Mouse (Mus musculus) stomach, postnatal 0 days (tissue): ENCODE data around the gene Arl6ip5. TPM values are rescaled to one million over a fixed set of nuclear protein-coding genes. Genes with fewer than 3 reads are reported as not detected.

ENCODE experiments used
- ATAC-seq: fragments of 200-750 bp; cut with Nextera tagmentation; 2 replicates; pipeline ENCODE4 v1.8.0; 2017; ENCODE audit not compliant: low FRiP score, low TSS enrichment
- DNase-seq: peaks from one replicate; pipeline ENCODE4 v3.0.0-alpha.2; 2016; ENCODE audit warnings: low spot score
- H3K27ac ChIP-seq: fragments of 300-500 bp; sonication (generic); replicated peaks from 2 replicates; pipeline ENCODE4 v1.5.1; 2014; ENCODE audit warnings: mild to moderate bottlenecking, control low read depth
- H3K27me3 ChIP-seq: fragments of 300-500 bp; sonication (generic); 2 replicates; pipeline ENCODE4 v1.6.1; 2014; ENCODE audit warnings: low read length; ENCODE audit not compliant: control insufficient read depth, insufficient read depth
- H3K36me3 ChIP-seq: fragments of 300-500 bp; sonication (generic); 2 replicates; pipeline ENCODE4 v1.6.1; 2014; ENCODE audit warnings: low read length, mixed read lengths; ENCODE audit not compliant: control insufficient read depth, insufficient read depth
- H3K4me1 ChIP-seq: fragments of 300-500 bp; sonication (generic); replicated peaks from 2 replicates; pipeline ENCODE4 v1.6.1; 2014; ENCODE audit warnings: antibody characterized with exemption; ENCODE audit not compliant: control insufficient read depth, insufficient read depth
- H3K4me2 ChIP-seq: fragments of 300-500 bp; sonication (generic); replicated peaks from 2 replicates; pipeline ENCODE4 v1.6.1; 2014; ENCODE audit warnings: low read depth, mild to moderate bottlenecking, control low read depth, moderate library complexity
- H3K4me3 ChIP-seq: fragments of 300-500 bp; sonication (generic); 2 replicates; pipeline ENCODE4 v1.5.1; 2014; ENCODE audit warnings: low read depth, low read length, control low read depth
- H3K9ac ChIP-seq: fragments of 300-500 bp; sonication (generic); 2 replicates; pipeline ENCODE4 v1.6.1; 2014; ENCODE audit warnings: mild to moderate bottlenecking, low read length, control low read depth, mixed read lengths
- H3K9me3 ChIP-seq: fragments of 300-500 bp; sonication (generic); 2 replicates; pipeline ENCODE4 v1.6.1; 2016; ENCODE audit warnings: low read length; ENCODE audit not compliant: control insufficient read depth
- CTCF ChIP-seq: IDR thresholded peaks from 2 replicates; pipeline ENCODE4 v1.5.1; 2016; ENCODE audit warnings: antibody characterized with exemption, low read depth, mild to moderate bottlenecking, moderate library complexity
- EP300 ChIP-seq: optimal IDR thresholded peaks from 2 replicates; pipeline ENCODE3; 2016; ENCODE audit warnings: antibody characterized with exemption
- WGBS: fragments of 180-500 bp; shearing (Covaris S2); extraction: QIAGEN DNeasy Blood & Tissue Kit; methylation state at CpG from one replicate; pipeline ENCODE4 v1.1.7; 2014; 5-methylcytosine and 5-hydroxymethylcytosine counted together
- polyA plus RNA-seq: library from polyadenylated mRNA; unstranded; fragments of >200 nt; fragmentation: Nextera tagmentation; extraction: Ambion mirVana; gene quantifications from 2 replicates; pipeline ENCODE4 v1.2.1, GENCODE M21; 2015

Arl6ip5 gene
- polyA plus RNA-seq, 1 experiment from 2014 or later = 69.0 TPM

DNA sequence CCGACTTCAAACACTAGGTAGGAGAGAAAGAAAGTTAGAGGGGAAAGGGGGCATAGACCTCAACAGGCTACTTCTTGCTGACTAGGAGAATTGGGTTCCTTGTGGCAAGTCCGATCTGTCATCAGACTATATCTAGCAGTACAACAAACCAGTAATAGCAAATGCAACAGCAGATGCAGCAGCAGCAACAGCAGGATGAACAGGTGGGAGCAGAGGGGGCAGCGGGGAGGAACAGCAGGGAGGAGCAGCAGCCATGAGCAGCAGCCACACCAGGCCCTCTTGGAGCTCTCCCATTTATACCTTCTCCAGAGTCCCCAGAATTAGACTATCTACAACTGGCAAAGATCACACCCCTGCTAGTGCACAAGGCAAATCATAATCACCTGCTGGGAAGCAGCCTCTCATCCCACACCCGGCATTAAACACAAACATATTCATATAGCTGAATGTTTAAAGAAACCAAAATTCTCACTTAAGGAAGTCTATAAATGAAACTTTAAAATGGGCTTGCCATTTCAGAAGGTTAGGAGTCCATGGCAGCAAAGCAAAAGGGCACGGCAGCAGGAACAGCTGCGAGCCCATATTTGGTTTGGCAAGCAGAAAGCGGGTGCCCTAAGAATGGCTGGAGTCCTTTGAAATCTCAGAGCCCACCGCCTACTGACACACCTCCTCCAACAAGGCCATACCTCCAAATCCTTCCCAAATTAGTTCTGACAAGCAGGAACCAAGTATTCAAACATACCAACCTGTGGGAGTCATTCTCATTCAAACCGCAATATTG is 16.8 kb downstream of the Arl6ip5 start:
- Histone ChIP-seq H3K27me3 (no peaks in the 10 kb centered on the region), H3K9me3 (no peaks in the 10 kb centered on the region), H3K4me1 (no peaks in the 10 kb centered on the region), H3K36me3 (peaks cover 5% of the 10 kb centered on the region; the same call in 1 of the 2 replicates), H3K4me2 (no peak overlapping the region), H3K27ac (no peak overlapping the region), H3K4me3 (no peak overlapping the region), H3K9ac (no peak overlapping the region)
- ATAC-seq (no peak), DNase-seq (no peak)
- WGBS = 96% methylated on average over 9 of the region's 9 CpGs
- TF ChIP-seq CTCF = no peak
- TF ChIP-seq EP300 = no peak

DNA sequence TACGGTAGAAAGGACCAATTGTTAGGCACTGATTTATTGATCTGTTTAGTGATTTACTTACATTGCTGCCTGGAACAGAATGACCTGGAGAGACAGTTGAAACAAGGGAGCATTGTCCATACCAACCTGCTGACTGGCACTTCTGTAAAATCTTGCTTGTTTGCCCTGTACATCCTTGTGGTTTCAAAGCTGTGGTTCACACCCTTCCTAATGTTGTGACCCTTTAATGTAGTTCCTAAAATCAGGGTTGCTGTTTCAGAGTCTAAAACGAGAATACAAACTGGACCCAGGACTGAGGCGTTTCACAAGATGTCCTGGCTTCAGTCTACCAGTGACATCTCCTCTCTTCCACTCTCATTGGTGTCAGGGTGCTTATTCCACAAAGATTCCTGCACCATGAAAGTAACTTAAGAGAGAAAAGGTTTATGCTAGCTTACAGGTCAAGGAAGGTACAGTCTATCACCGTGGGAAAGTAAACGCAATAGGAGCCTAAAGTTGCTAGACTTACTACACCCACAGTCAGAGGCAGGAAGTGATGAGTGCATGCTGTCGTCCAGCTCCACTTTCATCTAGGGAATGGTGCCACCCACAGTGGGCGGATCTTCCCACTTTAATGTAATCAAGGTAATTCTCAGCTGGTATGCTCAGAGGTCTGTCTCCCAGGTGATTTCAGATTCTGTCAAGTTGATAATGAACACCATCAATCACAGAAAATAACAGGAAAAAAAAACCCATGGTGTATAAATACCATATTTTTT is 24.6 kb downstream of the Arl6ip5 start:
- WGBS = 77% methylated on average over 7 of the region's 7 CpGs

GRCm38 (mm10) chr6:97236088-97236487 is 25.6 kb downstream of the Arl6ip5 start:
- TF ChIP-seq CTCF (no peak), EP300 (no peak)

More for the DNA sequence above, 24.6 kb downstream of the Arl6ip5 start:
- H3K36me3 ChIP-seq = peaks cover 2% of the 10 kb centered on the region
- no peak overlapping the region for H3K4me3 ChIP-seq
- H3K27me3 ChIP-seq = no peaks in the 10 kb centered on the region
- TF ChIP-seq EP300 (no peak), CTCF (no peak)
- no peak for ATAC-seq
- H3K27ac ChIP-seq = no peak overlapping the region
- H3K4me1 ChIP-seq = no peaks in the 10 kb centered on the region
- H3K9ac ChIP-seq = no peak overlapping the region
- no peaks in the 10 kb centered on the region for H3K9me3 ChIP-seq
- no peak for DNase-seq
- H3K4me2 ChIP-seq = no peak overlapping the region

DNA sequence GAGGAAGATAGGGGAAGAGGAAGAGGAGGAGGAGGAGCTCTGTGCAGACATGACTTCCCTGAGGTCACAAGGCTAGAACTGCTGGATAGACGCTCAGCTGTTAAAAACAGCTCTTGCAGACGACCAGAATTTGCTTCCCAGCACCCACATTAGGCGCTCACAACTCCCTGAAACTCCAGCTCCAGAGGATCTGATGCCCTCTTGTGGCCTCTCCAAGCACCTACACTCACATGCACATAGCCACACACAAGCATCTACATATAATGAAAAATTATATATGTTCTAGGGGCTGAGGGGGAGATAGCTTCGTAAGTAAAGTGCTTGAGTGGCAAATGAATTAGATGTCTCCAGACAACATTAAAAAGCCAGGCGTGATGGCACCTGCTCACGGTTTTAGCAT is 28.9 kb downstream of the Arl6ip5 start:
- Histone ChIP-seq H3K4me3 (no peak overlapping the region), H3K36me3 (no peaks in the 10 kb centered on the region; the same call in 1 of the 2 replicates), H3K4me1 (no peaks in the 10 kb centered on the region), H3K27me3 (no peaks in the 10 kb centered on the region), H3K27ac (no peak overlapping the region), H3K9ac (no peak overlapping the region), H3K9me3 (no peaks in the 10 kb centered on the region), H3K4me2 (no peak overlapping the region)
- ATAC-seq (no peak), DNase-seq (no peak)
- WGBS = 93% methylated on average over 6 of the region's 6 CpGs
- TF ChIP-seq EP300 = no peak
- TF ChIP-seq CTCF = peak; percentile 29

More at GRCm38 (mm10) chr6:97236088-97236487, 25.6 kb downstream of the Arl6ip5 start:
- Histone ChIP-seq H3K27ac (no peak overlapping the region), H3K4me3 (no peak overlapping the region), H3K9me3 (no peaks in the 10 kb centered on the region), H3K9ac (no peak overlapping the region), H3K4me2 (no peak overlapping the region), H3K4me1 (no peaks in the 10 kb centered on the region), H3K36me3 (peaks cover 2% of the 10 kb centered on the region; the same call in 1 of the 2 replicates), H3K27me3 (no peaks in the 10 kb centered on the region)
- no peak for DNase-seq
- WGBS = 92% methylated on average over 5 of the region's 5 CpGs
- ATAC-seq = no peak

DNA sequence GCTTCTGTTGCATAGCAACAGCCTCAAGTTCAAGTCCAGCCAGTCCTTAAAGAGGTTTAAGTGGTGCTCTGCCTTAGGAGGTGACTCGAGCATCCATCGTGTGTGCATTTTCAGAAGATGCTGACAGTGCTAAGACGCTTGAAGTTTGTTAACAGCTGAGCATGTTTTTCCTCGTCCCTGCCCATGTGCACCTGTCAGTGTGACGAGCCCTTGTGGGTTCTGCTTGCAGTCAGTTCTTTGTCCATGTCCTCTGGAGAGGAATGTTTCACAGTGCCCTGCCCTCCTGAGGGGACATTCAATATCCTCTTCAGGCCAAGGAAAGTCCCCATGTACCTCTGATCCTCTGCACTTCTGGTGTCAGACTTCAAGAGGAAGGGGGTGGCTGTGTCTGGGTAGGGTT is 29.6 kb downstream of the Arl6ip5 start:
- no peaks in the 10 kb centered on the region for H3K9me3 ChIP-seq
- no peak overlapping the region for H3K4me2 ChIP-seq
- no peak overlapping the region for H3K27ac ChIP-seq
- no peak overlapping the region for H3K4me3 ChIP-seq
- no peaks in the 10 kb centered on the region for H3K27me3 ChIP-seq
- 81% methylated on average over 5 of the region's 5 CpGs for WGBS
- H3K4me1 ChIP-seq = no peaks in the 10 kb centered on the region
- H3K36me3 ChIP-seq = no peaks in the 10 kb centered on the region
- TF ChIP-seq EP300 (no peak), CTCF (no peak)
- no peak overlapping the region for H3K9ac ChIP-seq
- ATAC-seq (no peak), DNase-seq (no peak)

DNA sequence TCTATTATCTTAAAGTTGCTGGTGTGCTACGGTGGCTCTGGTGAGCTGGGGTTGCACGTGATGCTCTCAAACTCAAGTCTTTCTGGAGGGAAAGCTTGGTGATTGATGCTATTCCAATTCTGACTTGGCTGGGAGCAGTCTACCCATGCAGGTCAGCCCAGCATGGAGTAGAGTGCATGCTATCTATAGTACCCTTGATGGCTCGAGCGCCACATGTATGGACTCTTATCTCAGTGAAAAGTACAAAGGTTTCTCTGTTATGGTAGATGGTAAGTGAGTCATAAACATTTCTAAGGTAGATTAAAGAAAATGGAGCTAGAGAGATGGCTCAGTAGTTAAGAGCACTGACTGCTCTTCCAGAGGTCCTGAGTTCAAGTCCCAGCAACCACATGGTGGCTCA is 32.0 kb downstream of the Arl6ip5 start:
- no peak overlapping the region for H3K27ac ChIP-seq
- DNase-seq (no peak), ATAC-seq (no peak)
- WGBS = 80% methylated on average over 4 of the region's 4 CpGs
- H3K4me3 ChIP-seq = no peak overlapping the region
- no peaks in the 10 kb centered on the region for H3K9me3 ChIP-seq
- no peak overlapping the region for H3K4me2 ChIP-seq
- no peak overlapping the region for H3K9ac ChIP-seq
- no peaks in the 10 kb centered on the region for H3K4me1 ChIP-seq
- no peaks in the 10 kb centered on the region for H3K36me3 ChIP-seq
- no peaks in the 10 kb centered on the region for H3K27me3 ChIP-seq
- no peak for TF ChIP-seq CTCF
- TF ChIP-seq EP300 = no peak
